Mouse (Mus musculus): ENCODE data around the gene Lrrc47. TPM values are rescaled to one million over a fixed set of nuclear protein-coding genes. Genes with fewer than 3 reads are reported as not detected.

Gene Lrrc47
- total RNA-seq, 2 experiments from 2014 or later, result 48.9 to 49.8 TPM

- intact Hi-C loops (cut with DNase I), result loop anchor here (5.0 kb wide), 1 partner anchor 136 kb away; no protein-coding TSS in a partner anchor
- no peak for DNase-seq (ENCODE audit: low spot score in 2 of 2)
Observed at GRCm38 (mm10) chr4:154021432-154021831, 9.9 kb downstream of the Lrrc47 start.

- intact Hi-C loops (cut with DNase I), result loop anchor here (5.0 kb wide), 1 partner anchor 135 kb away; no protein-coding TSS in a partner anchor
- DNase-seq (ENCODE audit: low spot score in 2 of 2), result peak in 1 of 2 experiments; percentile 58
Observed at GRCm38 (mm10) chr4:154022407-154022806, 10.9 kb downstream of the Lrrc47 start.

DNA sequence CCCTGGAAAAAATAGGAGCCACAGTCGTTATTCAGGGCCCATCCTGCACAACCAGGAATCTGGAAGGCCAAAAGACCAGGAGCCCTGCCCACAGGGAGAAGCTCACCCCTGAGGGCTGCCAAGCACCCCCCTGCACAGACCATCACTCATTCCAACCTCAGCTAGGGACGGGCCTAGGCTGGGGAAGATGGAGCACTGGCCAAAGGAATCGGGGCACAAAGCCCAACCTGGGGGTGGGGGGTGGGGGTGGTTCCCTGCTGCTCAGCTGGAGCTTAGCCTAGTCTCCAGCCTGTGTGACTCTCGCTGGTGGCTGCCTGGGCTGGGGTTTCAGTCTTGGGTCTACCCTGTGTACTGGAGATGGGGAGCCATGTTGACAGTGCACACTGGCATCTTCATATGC, 11.3 kb downstream of the Lrrc47 start:
- DNase-seq (ENCODE audit: low spot score in 2 of 2), result no peak
- intact Hi-C loops (cut with DNase I), result loop anchor here (5.0 kb wide), 1 partner anchor 134 kb away; no protein-coding TSS in a partner anchor

DNA sequence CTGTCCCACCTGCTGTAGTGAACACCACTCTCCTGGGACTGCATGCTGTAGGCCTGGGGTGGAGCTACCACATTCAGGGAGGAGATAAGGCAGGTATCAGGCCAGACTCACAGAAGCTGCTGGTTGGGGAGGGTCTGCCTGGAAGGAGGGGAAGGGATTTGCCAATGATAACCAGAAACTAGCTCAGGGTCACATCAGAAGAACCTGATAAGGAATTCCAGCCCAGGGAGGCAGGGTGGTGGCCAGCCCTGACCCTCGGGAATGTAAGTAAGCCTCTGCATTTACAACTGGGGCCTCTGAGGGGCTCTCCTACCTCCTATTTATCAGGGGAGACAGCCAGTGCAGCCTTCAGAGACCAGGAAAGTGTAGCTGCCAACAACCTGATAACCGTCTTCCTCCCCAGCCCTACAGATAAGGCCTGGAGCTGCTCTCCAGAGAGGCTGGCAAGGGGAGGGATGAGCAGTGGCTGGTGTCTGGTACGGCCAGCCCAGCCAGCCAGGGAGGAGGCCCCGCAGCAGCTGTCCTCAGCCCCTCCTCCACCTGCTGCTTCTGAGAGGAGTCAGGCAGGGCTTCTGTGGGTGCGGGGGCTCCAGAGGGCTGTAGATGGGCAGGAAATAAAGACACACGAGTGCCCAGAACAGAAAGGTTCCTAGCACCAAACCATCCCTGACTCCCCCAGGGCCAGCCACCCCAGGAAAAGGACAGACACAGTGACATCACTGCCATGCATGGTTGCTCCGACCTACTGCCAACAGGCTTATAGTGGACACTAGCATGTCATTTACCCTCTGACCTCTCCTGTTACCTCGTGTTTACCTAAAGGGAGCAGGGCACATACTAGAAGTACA, 12.4 kb downstream of the Lrrc47 start:
- DNase-seq (ENCODE audit: low spot score in 2 of 2), result peak in 1 of 2 experiments; percentile 55
- intact Hi-C loops (cut with DNase I), result loop anchor here (5.0 kb wide), 1 partner anchor 133 kb away; no protein-coding TSS in a partner anchor

DNA sequence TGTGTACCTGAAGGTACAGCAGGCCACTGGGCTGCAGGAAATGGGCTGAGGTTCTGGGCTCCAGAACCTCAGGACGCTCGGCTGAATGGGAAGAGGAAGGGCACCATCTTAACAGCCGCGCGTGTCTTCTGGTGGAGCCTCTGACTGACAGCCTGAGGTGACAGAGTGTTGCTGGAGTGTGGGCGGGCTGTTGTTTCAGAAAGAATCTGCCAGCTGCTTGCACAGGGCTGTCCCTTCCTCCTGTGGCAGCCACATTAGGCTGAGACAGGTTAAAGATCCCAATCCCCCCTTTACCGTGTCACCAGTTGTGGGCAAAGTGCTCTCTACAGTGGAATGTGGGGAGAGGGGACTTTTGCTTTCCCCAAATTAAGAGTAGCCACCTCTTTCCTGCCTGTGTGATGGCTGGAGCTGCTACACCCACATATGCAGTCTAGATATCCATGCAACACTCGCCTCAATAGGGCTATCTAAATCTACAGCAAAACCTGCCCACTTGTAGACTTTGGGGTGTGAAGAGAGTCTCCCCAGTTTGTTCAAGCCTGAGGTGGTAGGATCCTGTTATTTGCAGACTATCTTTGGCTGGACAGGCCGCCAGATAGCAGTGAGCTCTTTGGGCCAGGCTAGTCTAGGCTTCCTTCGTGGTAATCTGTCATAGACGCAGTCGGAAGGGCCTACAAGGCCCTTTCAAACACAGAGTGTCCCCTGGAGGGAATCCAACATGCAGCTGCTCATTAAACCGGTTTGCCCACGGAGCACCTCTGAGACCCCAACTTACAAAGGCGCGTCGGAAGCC, 13.4 kb downstream of the Lrrc47 start:
- peak in 1 of 2 experiments; percentile 55 for DNase-seq (ENCODE audit: low spot score in 2 of 2)
- intact Hi-C loops (cut with DNase I), result loop anchor here (5.0 kb wide), 1 partner anchor 132 kb away; no protein-coding TSS in a partner anchor

DNA sequence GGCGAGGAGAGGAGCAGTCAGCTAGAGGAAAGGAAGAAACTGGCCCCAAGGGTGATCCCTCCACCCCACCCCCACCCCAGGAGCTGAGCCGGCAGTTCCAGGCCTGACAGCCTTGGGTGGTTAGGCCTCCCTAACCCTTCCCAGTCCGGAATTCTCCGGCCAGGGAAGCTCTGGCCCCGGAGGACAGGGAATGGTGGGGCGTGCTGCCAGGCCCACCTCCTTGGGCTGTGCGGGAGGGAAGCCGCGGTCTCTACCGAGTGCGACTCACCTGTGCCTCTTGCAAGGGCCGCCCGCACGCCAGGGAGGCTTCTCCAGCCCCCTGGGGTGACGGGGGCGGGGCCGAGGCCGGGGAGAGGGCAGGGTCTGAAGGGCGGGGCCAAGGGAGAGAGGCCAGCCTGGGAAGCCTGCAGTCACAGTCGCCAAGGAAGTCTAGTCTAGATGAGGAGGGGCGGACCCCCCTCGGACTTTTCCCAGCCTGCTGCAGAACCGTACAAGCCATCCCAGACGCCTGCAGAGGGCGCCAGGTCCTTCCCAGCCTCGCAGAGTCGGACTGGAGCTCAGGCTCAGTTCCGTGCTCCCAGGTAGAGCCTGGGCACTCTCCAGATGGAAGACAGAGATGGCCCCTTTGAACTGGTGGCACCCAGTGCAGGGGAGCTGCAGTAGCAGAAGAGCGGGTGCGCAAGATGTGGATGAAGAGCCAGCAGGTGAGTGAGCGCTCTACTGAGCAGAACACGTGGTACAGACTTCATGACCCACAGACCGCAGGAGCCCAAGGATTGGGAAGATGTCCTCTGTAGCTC, 14.3 kb downstream of the Lrrc47 start, which contains the start of gene Smim1:
Smim1 (minus strand) TSS at position 590 of the 800 bp plus-strand sequence.
- peak; percentile 73 to 74 for DNase-seq (ENCODE audit: low spot score in 2 of 2)
- intact Hi-C loops (cut with DNase I), result no loop called here

- DNase-seq (ENCODE audit: low spot score in 2 of 2), result no peak
- intact Hi-C loops (cut with DNase I), result no loop called here
Observed at GRCm38 (mm10) chr4:154026441-154026761, 14.9 kb downstream of the Lrrc47 start.

DNA sequence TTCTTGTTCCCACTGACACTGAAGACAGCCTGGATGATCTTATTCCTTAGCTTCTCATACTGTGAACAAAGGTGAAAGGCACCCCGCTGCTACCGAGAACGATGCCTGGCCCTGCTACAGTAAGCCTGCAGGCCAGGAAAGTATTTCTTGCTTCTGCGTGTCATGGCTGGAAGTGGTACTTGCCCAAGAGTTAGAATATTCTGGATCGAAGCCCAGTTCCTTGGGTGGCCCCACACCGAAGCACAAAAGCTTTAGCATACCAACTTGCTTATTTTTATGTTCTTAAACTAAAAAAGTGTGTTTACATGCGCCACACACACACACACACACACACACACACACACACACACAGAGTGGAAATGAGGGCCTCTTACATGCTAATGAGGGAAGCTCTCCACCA, 16.5 kb downstream of the Lrrc47 start:
- DNase-seq (ENCODE audit: low spot score in 2 of 2), result no peak
- intact Hi-C loops (cut with DNase I), result no loop called here

DNA sequence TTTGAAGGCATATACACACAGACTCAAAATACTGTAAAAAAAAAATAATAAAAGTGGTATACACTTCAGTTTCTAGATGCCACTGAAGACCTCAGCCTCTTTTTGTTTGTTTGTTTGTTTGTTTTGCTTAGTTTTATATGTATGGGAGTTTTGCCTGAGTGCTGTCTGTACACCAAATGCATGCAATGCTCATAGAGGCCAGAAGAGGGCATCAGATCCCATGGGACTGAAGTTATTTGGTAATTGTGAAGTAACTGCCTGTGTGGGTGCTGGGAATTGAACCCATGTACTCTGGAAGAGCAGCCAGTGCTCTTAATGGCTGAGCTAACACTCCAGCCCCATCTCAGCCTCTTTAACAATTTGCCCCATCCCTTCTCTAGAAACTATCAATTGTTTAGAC, 17.1 kb downstream of the Lrrc47 start:
- intact Hi-C loops (cut with DNase I), result no loop called here
- no peak for DNase-seq (ENCODE audit: low spot score in 2 of 2)

GRCm38 (mm10) chr4:154037123-154037522, 25.6 kb downstream of the Lrrc47 start:
- DNase-seq (ENCODE audit: low spot score in 2 of 2), result no peak
- intact Hi-C loops (cut with DNase I), result no loop called here

- no peak for DNase-seq (ENCODE audit: low spot score in 2 of 2)
- intact Hi-C loops (cut with DNase I), result no loop called here
Observed at GRCm38 (mm10) chr4:154042577-154042976, 31.0 kb downstream of the Lrrc47 start, which contains the start of gene Ccdc27. Gene Ccdc27, minus strand, starts transcription at chr4:154042677.

- no peak for DNase-seq (ENCODE audit: low spot score in 2 of 2)
- intact Hi-C loops (cut with DNase I), result no loop called here
Observed at GRCm38 (mm10) chr4:154045837-154046236, 34.3 kb downstream of the Lrrc47 start.

DNA sequence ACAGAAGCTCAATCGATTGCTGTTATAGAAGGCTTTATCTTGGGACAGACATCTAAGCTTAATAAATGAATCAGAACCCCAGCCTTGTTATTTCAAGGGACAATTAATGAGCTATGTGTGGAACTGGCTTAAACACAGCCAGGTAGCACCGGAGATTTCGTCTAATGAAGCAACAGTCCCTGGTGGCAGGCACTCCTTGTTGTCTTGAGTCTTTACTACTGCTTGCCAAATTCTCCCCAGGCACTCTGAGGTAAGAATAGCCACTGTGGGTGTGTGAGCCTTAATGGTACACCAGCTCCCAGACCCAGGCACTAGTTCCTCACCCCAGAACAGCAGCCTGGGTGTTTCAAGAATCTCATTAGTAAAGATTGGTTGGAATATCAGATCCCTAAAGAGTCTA, 39.9 kb downstream of the Lrrc47 start:
- intact Hi-C loops (cut with DNase I), result no loop called here
- peak in 1 of 2 experiments; percentile 44 for DNase-seq (ENCODE audit: low spot score in 2 of 2)

GRCm38 (mm10) chr4:154053065-154053464, 41.5 kb downstream of the Lrrc47 start:
- no peak for DNase-seq (ENCODE audit: low spot score in 2 of 2)
- intact Hi-C loops (cut with DNase I), result no loop called here

DNA sequence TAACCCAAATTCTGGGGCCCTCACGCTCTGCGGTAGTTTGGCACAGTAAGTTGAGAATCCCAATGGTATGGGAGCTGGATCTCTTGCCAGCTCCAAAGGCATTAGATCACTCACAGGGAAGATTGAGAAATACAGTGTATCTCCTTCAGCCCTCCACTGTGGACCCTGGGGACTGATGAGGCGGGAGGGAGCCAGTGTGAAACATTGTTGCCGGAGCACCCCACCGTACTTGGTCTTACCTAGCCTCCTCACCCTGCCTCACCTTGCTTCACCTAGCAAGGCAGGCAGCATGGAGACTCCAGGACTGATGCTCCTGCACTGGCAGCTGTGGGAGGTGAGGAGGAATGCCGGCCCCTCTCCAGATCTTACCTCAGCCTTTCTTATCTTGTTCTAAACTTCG, 44.0 kb downstream of the Lrrc47 start:
- intact Hi-C loops (cut with DNase I), result no loop called here
- no peak for DNase-seq (ENCODE audit: low spot score in 2 of 2)

DNA sequence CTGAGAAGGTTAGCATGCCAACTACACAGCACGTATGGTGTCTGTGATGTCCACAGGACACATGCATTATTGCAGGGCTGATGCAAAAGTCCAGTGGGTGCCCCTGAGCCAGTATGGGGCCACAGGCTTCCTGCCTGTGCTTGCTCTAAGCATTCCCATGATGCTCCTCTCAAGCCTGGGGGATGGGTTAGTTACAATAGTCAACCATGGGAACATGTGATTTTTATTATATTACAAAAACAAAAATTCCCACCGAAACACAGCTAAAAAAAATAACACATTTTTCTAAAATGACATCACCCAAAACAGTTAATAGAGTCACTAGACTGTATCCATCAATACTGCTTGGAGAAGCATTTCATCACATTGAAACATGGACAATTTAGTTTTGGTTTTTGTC, 44.5 kb downstream of the Lrrc47 start:
- intact Hi-C loops (cut with DNase I), result no loop called here
- DNase-seq (ENCODE audit: low spot score in 2 of 2), result no peak

DNA sequence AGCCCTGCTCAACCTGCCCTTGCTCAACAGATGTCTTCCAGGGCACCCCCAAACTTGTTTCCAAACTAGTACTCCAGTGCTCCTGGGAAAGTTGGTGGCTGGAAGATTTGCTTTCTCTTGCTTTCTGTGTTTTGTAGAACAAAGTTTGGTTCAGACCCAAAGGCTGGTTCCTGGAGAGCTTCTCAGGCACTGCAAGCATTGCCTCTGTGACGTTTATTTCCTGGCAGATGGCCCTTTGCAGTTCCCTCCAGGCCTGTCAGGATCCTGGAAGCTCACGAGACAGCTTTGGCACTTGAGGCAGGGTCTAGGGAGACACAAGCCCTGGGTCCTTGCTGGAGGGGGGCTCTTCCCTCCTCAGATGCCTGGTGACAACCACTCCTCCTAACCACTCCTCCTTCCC, 45.1 kb downstream of the Lrrc47 start:
- intact Hi-C loops (cut with DNase I), result no loop called here
- no peak for DNase-seq (ENCODE audit: low spot score in 2 of 2)

DNA sequence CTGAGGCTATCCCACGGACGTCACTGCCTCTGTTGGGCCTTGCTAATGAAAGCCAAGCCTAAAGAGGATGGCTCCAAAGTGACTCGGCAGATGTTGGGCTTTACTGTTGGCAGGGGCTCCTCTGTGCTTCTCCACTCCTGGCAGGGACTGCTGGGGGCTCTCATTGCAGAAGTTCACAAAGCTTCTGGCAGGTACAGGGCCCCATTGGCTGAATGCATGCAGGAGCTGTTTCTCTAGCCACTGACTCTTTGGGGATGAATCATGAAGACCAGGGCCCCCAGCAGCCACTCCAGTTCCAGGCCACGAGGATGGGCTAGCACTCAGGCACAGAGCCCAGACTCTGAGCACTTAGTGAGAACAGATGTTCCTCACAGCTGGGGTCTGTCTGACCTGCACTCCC, 46.2 kb downstream of the Lrrc47 start:
- intact Hi-C loops (cut with DNase I), result no loop called here
- DNase-seq (ENCODE audit: low spot score in 2 of 2), result no peak
